Mouse (Mus musculus): ENCODE results near the gene Ephb1.

Gene Ephb1

GRCm38 (mm10) chr9:102352186-102353055 is 2.1 kb downstream of the Ephb1 start:
- peak; percentile 67 for DNase-seq (ENCODE audit: low read depth, low spot score)

DNA sequence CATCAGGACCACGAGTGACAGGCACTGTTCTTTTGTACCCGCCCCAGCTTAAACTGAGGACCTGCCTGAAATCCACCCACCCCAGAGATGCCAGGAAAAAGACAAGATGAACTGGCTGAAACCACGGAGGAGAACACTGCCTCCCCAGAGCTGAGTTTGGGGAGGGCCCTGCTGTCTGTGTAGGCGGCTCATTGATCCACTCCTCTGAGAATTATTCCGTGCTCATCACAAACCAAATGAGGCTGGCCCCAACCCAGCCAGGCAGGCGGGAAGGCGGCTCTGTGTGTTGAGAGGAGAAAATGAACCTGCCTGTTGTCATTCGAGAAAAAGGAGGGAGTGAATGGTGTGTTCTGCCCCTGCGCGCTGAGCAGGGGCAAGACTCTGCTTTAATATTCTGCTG is 2.8 kb downstream of the Ephb1 start:
- peak; percentile 71 for DNase-seq (ENCODE audit: low read depth, low spot score)

- no peak for DNase-seq (ENCODE audit: low read depth, low spot score)
These were observed 3.3 kb downstream of the Ephb1 start for GRCm38 (mm10) chr9:102351221-102351620.

DNA sequence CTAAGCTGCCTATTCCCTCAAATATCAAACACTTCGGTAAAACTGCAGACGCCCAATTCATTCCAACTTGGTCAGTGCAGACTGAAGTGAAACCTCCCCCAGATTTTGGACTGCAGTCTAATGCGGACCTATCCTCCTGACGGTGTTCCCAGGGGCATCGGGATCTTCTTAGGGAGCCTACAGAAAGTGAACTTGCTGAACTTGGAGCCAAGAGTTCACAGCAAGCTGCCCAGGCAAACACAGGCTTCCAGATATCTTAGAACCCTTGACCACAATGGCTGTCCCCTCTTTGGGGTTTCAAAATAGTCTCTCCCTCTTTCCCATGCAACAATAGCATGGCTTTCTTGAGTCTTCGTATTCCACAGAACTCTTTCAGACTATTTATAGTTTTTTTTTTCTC is 3.8 kb downstream of the Ephb1 start:
- no peak for DNase-seq (ENCODE audit: low read depth, low spot score)

DNA sequence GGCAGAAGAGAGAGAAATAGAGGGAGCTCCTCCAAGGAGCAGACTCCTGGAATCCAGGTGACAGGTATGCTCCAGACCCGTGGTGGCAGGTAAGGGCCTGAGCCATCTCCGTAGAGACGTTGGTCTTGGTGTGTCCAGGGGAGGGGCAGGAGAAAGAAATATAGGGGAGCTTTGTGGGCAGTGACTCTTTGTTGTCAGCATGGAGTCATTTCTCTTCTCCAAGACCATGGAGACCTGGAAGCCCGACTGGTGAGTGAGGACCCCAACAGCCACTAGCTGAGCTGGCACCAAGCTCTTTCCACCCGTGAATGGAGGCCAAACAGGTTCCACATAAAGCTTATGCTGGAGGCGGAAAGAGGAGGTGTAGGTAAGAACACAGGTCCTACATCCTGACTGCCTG is 4.4 kb downstream of the Ephb1 start:
- DNase-seq (ENCODE audit: low read depth, low spot score): no peak

GRCm38 (mm10) chr9:102346801-102347200 is 7.7 kb downstream of the Ephb1 start:
- no peak for DNase-seq (ENCODE audit: low read depth, low spot score)

DNA sequence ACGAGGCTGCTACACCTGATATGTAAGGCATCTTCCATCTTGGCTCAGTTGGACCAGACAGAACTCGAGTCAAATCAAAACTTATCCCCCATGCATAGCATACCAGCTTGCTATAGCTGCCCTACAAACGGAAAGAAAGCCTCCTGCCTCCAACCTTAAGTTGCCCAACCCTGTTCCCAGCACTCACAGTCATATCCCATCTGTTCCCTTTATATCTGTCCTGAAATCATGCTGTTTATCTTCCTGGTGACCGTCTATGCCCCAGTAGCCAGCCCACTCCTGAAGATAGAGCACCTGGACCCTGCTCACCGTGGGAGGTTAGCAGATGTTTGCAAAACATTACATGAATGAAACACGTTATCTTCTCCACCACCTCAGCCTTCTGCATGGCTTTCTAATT is 9.0 kb downstream of the Ephb1 start:
- DNase-seq (ENCODE audit: low read depth, low spot score): peak; percentile 67

DNA sequence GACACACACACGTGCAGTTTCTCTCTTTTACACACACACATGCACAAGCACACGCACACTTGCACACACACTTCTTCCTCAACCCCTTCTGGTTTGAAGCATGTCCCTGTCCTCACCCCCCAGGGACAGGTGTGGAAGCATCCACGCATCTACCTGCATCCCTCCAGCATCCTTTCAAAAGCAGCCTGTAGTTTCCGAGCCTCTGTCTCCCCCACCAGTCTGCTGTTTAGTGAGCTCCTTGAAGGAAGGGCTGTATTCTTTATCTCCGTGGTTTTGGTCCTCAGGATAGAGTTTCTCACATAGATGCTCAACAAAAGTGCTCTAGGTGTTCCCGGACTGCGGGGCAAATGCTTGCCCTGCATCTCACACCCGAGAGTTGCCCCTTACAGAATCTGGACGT is 9.4 kb downstream of the Ephb1 start:
- no peak for DNase-seq (ENCODE audit: low read depth, low spot score)

- peak; percentile 67 for DNase-seq (ENCODE audit: low read depth, low spot score)
These were observed 10.2 kb downstream of the Ephb1 start for GRCm38 (mm10) chr9:102344086-102344930.

DNA sequence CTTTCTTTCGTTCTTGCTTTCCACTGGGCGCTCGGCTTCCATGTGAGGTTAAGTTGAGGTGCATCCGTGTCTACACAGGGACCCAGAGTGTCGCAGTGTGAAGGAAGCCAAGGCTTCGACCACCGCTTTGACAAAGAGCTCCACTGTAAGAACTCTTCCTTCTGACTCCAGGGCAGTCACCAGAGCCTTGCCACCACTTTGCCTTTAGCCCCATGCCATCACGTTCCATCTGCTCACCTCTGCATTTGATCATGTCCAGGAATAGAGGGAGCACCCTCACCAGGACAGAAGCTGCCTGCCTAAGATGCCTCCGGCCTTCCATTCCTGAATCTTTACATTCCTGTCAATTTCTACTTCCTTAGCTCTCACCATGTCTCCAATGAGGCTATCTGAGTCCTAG is 11.4 kb downstream of the Ephb1 start:
- no peak for DNase-seq (ENCODE audit: low read depth, low spot score)

GRCm38 (mm10) chr9:102342026-102342425 is 12.5 kb downstream of the Ephb1 start:
- DNase-seq (ENCODE audit: low read depth, low spot score): no peak

GRCm38 (mm10) chr9:102340768-102341167 is 13.7 kb downstream of the Ephb1 start:
- peak; percentile 79 for DNase-seq (ENCODE audit: low read depth, low spot score)

DNA sequence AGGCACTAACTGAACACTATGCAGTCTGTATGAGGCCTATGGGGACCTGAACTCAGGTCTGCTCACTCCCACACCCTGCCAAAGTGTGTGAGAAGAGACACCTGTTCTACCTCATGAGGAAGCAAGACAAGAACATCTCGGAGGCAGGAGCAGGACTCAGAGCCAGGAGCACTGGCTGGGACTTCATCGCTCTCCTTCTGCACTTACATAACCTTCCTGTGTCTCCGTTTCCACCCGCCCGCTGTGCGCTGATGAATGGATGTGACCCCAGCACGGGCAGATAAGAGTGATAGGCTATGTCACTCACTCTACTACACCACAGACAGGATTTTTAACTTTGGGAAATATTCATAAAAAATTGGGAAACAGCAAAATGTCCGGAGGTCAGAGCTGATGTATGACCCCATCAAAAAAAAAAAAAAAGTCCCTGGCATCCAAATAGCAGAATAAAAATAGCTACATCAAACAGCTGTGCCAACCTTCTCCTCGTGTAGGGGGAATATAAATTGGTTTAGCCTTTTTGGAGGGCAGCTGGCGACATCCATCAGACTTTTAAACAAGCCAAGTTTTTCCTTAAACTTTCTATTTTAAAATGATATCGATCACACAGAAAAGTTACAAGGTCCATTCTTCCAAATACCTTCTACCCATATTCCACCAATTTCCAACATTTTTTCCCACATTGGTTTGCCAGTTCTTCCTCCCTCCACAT is 18.8 kb downstream of the Ephb1 start:
- no peak for DNase-seq (ENCODE audit: low read depth, low spot score)

DNA sequence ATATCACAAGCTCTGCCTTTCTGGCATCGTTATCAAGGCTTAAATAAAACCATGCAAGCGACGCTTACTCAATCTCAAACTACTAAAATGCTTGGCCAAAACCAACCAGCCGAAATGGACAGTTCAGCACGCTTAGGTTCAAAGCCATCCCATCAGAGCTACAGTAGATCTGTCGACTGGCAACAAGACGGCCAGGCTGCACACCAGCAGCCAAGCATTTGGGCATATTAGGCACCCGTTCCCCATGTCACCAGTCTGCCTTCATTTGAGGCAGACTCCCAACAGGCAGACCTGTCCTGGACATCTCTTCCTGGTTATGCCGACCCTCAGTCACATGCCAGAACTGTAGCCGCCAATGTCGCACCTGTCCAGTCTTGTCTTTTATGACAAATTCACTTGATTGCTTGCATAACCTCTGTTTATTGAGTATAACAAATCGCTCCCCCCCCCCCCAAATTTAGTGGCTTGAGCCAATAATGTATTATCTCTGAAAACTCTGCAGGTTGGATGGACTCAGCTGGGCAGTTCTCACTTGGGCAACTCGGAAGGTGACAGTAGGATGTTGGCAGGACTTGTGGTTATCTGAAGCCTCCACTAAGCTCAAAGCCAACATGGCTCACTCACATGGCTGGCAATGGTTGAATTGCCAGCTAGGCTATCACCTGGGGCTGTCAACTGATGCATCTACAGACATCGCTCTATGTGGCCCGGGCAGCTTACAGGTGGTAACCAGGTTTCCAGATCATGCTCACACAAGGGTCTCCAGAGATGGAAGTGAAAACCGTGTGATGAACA is 24.0 kb downstream of the Ephb1 start:
- DNase-seq (ENCODE audit: low read depth, low spot score): no peak

DNA sequence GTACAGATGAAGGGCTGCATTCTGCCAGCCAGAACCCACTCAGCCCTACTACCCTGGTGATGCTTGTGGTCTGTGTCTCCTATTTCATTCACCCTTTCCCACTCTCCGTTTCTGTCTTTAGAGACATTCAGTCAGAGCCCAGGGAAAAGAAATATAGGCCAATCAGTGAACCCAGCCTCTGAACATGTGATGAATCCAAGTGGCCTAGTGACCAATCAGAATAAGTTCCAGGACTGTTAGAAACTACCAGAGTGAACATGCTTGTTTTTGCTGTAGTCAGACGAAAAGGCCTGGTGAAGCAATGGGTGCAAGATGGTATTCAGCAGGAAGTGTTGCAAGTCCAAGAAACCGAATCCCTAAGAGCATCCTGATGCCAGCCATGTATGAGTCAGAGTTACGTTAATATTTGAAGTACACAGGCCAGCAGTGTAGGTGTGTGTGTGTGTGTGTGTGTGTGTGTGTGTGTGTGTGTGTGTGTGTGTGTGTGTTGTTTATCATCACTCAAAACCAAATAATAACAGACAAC is 26.8 kb downstream of the Ephb1 start:
- DNase-seq (ENCODE audit: low read depth, low spot score): no peak

GRCm38 (mm10) chr9:102315436-102315835 is 39.1 kb downstream of the Ephb1 start:
- DNase-seq (ENCODE audit: low read depth, low spot score): no peak

- no peak for DNase-seq (ENCODE audit: low read depth, low spot score)
These were observed 39.7 kb downstream of the Ephb1 start for GRCm38 (mm10) chr9:102314795-102315194.

- no peak for DNase-seq (ENCODE audit: low read depth, low spot score)
These were observed 44.1 kb downstream of the Ephb1 start for GRCm38 (mm10) chr9:102310431-102310830.

DNA sequence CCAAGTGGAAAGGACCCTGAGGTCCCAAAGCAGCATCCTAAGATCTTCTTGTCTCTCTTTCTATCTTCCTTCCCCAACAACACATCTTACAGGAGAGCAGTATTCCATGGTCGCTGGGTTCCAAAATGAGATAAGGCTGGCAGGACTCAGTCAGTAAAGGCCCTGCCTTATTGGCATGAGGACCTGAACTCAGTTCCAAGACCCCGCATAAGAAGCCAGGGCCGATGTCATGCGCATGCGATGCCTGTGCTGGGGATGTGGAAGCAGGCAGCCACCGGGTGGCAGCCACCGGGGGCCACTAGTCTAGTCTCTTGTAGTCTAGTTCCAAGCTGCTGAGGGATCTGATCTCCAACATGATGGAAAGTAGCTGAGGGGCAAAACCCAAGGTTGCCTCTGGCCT is 45.2 kb downstream of the Ephb1 start:
- no peak for DNase-seq (ENCODE audit: low read depth, low spot score)

- no peak for DNase-seq (ENCODE audit: low read depth, low spot score)
These were observed 46.8 kb downstream of the Ephb1 start for GRCm38 (mm10) chr9:102307656-102308055.

Data from brain, adult 2 months (tissue).